Mouse (Mus musculus) right cerebral cortex, postnatal 14 days (tissue): Measurements from ENCODE around the gene Zar1.
"Not testable (repeated sequence)": the region's sequence is repeated elsewhere in the genome, so short reads cannot be mapped to it uniquely, and the experiment has no call there.

ENCODE experiments used
- DNase-seq: peaks from one replicate; pipeline ENCODE4 v3.0.0; 2022

The Zar1 gene

GRCm38 (mm10) chr5:72580970-72581332 lies at the start of gene Zar1:
Gene Zar1 (minus strand): TSS chr5:72581254.
- not testable (repeated sequence) for DNase-seq

- DNase-seq: no peak
Observed at GRCm38 (mm10) chr5:72630026-72630425, 49.0 kb upstream of the Zar1 start.

- no peak for DNase-seq
Observed at GRCm38 (mm10) chr5:72621022-72621421, 40.0 kb upstream of the Zar1 start.

GRCm38 (mm10) chr5:72617413-72617812 lies 36.4 kb upstream of the Zar1 start:
- DNase-seq: no peak

GRCm38 (mm10) chr5:72603138-72603537 lies 22.1 kb upstream of the Zar1 start:
- no peak for DNase-seq

- peak; percentile 19 for DNase-seq
Observed at GRCm38 (mm10) chr5:72601006-72601405, 20.0 kb upstream of the Zar1 start.

- no peak for DNase-seq
Observed at GRCm38 (mm10) chr5:72587192-72587681, 6.2 kb upstream of the Zar1 start, which contains the start of gene Gm5868. Gene Gm5868 (minus strand): TSS chr5:72587551.

- not testable (repeated sequence) for DNase-seq
Observed at GRCm38 (mm10) chr5:72586667-72587191, 5.7 kb upstream of the Zar1 start.

GRCm38 (mm10) chr5:72586122-72586521 lies 5.1 kb upstream of the Zar1 start:
- not testable (repeated sequence) for DNase-seq

GRCm38 (mm10) chr5:72580088-72580969 lies 725 bp downstream of the Zar1 start:
- DNase-seq: not testable (repeated sequence)

GRCm38 (mm10) chr5:72579599-72579998 lies 1.5 kb downstream of the Zar1 start:
- not testable (repeated sequence) for DNase-seq

GRCm38 (mm10) chr5:72565621-72566020 lies 15.4 kb downstream of the Zar1 start:
- no peak for DNase-seq

- DNase-seq: not testable (repeated sequence)
Observed at GRCm38 (mm10) chr5:72563183-72563582, 17.9 kb downstream of the Zar1 start.

- DNase-seq: no peak
Observed at GRCm38 (mm10) chr5:72560976-72561628, 20.0 kb downstream of the Zar1 start.

GRCm38 (mm10) chr5:72559544-72560049 lies 21.5 kb downstream of the Zar1 start, which contains the start of gene Nfxl1:
Gene Nfxl1 (minus strand): TSS chr5:72559684.
- DNase-seq: peak; percentile 99

GRCm38 (mm10) chr5:72558716-72559526 lies 22.1 kb downstream of the Zar1 start:
- DNase-seq: peak; percentile 39

GRCm38 (mm10) chr5:72556245-72556644 lies 24.8 kb downstream of the Zar1 start:
- no peak for DNase-seq

GRCm38 (mm10) chr5:72551209-72551608 lies 29.8 kb downstream of the Zar1 start:
- DNase-seq: no peak

GRCm38 (mm10) chr5:72528896-72529295 lies 52.2 kb downstream of the Zar1 start:
- no peak for DNase-seq
